Mouse (Mus musculus): ENCODE measurements around the gene Ttll13. TPM values are rescaled to one million over a fixed set of nuclear protein-coding genes. Genes with fewer than 3 reads are reported as not detected.
A peak's percentile ranks its signal among the peaks of the same experiment; 100 is the strongest.

Ttll13 gene
- polyA plus RNA-seq, 1 experiment from 2014 or later: 2.1 TPM

DNA sequence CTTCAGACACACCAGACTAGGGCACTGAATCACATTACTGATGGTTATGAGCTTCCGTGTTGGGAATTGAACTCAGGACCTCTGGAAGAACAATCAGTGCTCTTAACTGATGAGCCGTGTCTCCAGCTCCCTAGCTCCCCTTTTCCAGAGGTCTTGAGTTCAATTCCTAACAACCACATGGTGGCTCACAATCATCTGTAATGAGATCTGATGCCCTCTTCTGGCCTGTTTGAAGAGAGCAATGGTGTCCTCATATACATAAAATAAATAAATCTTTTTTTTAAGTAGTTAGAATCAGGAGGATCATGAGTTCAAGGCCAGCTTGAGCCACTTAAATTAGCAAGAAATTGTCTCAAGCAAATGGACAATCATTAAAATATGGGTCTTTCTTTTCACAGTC, 9.8 kb downstream of the Ttll13 start:
- Histone ChIP-seq H3K36me3 (ENCODE audit: insufficient read depth, low read length) (no peaks in the 10 kb centered on the region), H3K9me3 (ENCODE audit: low read length) (no peaks in the 10 kb centered on the region), H3K4me2 (replicated peaks; ENCODE audit: low read depth, low read length) (no peak overlapping the region), H3K27ac (ENCODE audit: low read length) (no peak overlapping the region), H3K4me3 (ENCODE audit: low read depth, low read length) (no peak overlapping the region), H3K27me3 (replicated peaks; ENCODE audit: insufficient read depth, low read length) (no peaks in the 10 kb centered on the region; the same call in 1 of the 2 replicates), H3K9ac (replicated peaks; ENCODE audit: low read depth) (no peak overlapping the region), H3K4me1 (ENCODE audit: insufficient read depth, low read depth, low read length) (no peaks in the 10 kb centered on the region)
- 76% methylated on average over 2 of the region's 2 CpGs for WGBS
- DNase-seq (ENCODE audit: low spot score) (no peak), ATAC-seq (no peak)
- TF ChIP-seq CTCF (IDR thresholded peaks at IDR 0.05): peak; percentile 36
- TF ChIP-seq EP300 (IDR thresholded peaks at IDR 0.05): no peak

- H3K36me3 ChIP-seq (ENCODE audit: insufficient read depth, low read length): no peaks in the 10 kb centered on the region
- no peak for ATAC-seq
- DNase-seq (ENCODE audit: low spot score): no peak
- H3K27me3 ChIP-seq (replicated peaks; ENCODE audit: insufficient read depth, low read length): no peaks in the 10 kb centered on the region; the same call in 1 of the 2 replicates
- H3K27ac ChIP-seq (ENCODE audit: low read length): no peak overlapping the region
- no peak overlapping the region for H3K4me3 ChIP-seq (ENCODE audit: low read depth, low read length)
- no peak overlapping the region for H3K4me2 ChIP-seq (replicated peaks; ENCODE audit: low read depth, low read length)
- 71% methylated on average over 2 of the region's 2 CpGs for WGBS
- H3K9me3 ChIP-seq (ENCODE audit: low read length): no peaks in the 10 kb centered on the region
- peaks cover 9% of the 10 kb centered on the region; the same call in 1 of the 2 replicates for H3K4me1 ChIP-seq (ENCODE audit: insufficient read depth, low read depth, low read length)
- H3K9ac ChIP-seq (replicated peaks; ENCODE audit: low read depth): no peak overlapping the region
- no peak for TF ChIP-seq CTCF (IDR thresholded peaks at IDR 0.05)
- TF ChIP-seq EP300 (IDR thresholded peaks at IDR 0.05): no peak
Observed at GRCm38 (mm10) chr7:80257706-80258105, 11.5 kb downstream of the Ttll13 start.

GRCm38 (mm10) chr7:80260625-80261371, 14.6 kb downstream of the Ttll13 start, which contains the start of gene Ngrn:
TSS of gene Ngrn (plus strand) at chr7:80261215.
- Histone ChIP-seq H3K4me3 (ENCODE audit: low read depth, low read length) (peak within 1 kb of the TSS; percentile 80), H3K27me3 (replicated peaks; ENCODE audit: insufficient read depth, low read length) (no peaks in the 10 kb centered on the region), H3K9ac (replicated peaks; ENCODE audit: low read depth) (peak within 1 kb of the TSS; percentile 76), H3K36me3 (ENCODE audit: insufficient read depth, low read length) (peaks cover 9% of the 10 kb centered on the region; the same call in 1 of the 2 replicates), H3K4me2 (replicated peaks; ENCODE audit: low read depth, low read length) (peak within 1 kb of the TSS; percentile 93), H3K4me1 (ENCODE audit: insufficient read depth, low read depth, low read length) (peaks cover 9% of the 10 kb centered on the region; the same call in 1 of the 2 replicates), H3K9me3 (ENCODE audit: low read length) (no peaks in the 10 kb centered on the region), H3K27ac (ENCODE audit: low read length) (peak within 1 kb of the TSS; percentile 87)
- ATAC-seq (peak; percentile 96), DNase-seq (ENCODE audit: low spot score) (peak; percentile 96)
- TF ChIP-seq EP300 (IDR thresholded peaks at IDR 0.05): peak; percentile 57; the same call in 1 of the 2 replicates
- peak; percentile 46 for TF ChIP-seq CTCF (IDR thresholded peaks at IDR 0.05)
- whole genome bisulfite sequencing: 24% methylated on average over 40 of the region's 40 CpGs

DNA sequence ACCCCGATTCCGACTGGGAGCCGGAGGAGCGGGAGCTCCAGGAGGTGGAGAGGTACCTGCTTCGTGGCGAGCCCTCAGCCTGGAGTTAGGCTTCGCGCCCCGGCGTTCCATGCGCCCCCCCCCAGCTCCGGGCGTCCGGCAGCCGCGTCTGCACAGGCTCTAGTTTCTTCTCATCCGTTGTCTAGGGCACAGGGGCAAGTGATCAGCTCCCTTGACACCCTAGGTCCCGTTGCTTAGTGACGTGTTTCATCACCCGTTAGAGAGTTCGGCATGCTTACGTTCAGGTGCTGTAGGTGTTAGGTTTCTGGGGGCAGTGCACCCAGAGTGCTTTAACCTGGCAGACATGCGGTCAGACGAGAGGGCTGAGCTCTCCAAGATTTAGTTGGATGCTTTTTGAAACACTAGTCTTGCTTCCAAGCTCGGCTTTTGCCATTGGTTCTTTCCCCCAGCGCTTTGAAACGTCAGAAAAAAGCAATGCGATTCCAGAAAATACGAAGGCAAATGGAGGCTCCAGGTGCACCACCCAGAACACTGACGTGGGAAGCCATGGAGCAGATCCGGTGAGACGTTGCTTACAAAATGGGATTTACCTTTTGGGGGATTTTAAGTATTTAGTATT, 15.3 kb downstream of the Ttll13 start:
- WGBS: 1% methylated on average over 31 of the region's 32 CpGs

GRCm38 (mm10) chr7:80264606-80265005, 18.4 kb downstream of the Ttll13 start:
- Histone ChIP-seq H3K9me3 (ENCODE audit: low read length) (no peaks in the 10 kb centered on the region), H3K27me3 (replicated peaks; ENCODE audit: insufficient read depth, low read length) (no peaks in the 10 kb centered on the region), H3K27ac (ENCODE audit: low read length) (no peak overlapping the region), H3K4me2 (replicated peaks; ENCODE audit: low read depth, low read length) (no peak overlapping the region), H3K4me3 (ENCODE audit: low read depth, low read length) (no peak overlapping the region), H3K4me1 (ENCODE audit: insufficient read depth, low read depth, low read length) (peaks cover 12% of the 10 kb centered on the region; the same call in 1 of the 2 replicates), H3K36me3 (ENCODE audit: insufficient read depth, low read length) (peaks cover 23% of the 10 kb centered on the region), H3K9ac (replicated peaks; ENCODE audit: low read depth) (no peak overlapping the region)
- no peak for DNase-seq (ENCODE audit: low spot score)
- 85% methylated on average over 12 of the region's 12 CpGs for WGBS
- ATAC-seq: no peak
- TF ChIP-seq CTCF (IDR thresholded peaks at IDR 0.05) (no peak), EP300 (IDR thresholded peaks at IDR 0.05) (no peak)

More for the DNA sequence above, 15.3 kb downstream of the Ttll13 start:
- peaks cover 9% of the 10 kb centered on the region; the same call in 1 of the 2 replicates for H3K4me1 ChIP-seq (ENCODE audit: insufficient read depth, low read depth, low read length)
- H3K27me3 ChIP-seq (replicated peaks; ENCODE audit: insufficient read depth, low read length): no peaks in the 10 kb centered on the region
- H3K4me3 ChIP-seq (ENCODE audit: low read depth, low read length): peak overlapping the region; percentile 80
- ATAC-seq: peak; percentile 67
- peak overlapping the region; percentile 93 for H3K4me2 ChIP-seq (replicated peaks; ENCODE audit: low read depth, low read length)
- DNase-seq (ENCODE audit: low spot score): peak; percentile 54
- H3K9ac ChIP-seq (replicated peaks; ENCODE audit: low read depth): peak overlapping the region; percentile 76
- no peaks in the 10 kb centered on the region for H3K9me3 ChIP-seq (ENCODE audit: low read length)
- TF ChIP-seq CTCF (IDR thresholded peaks at IDR 0.05) (no peak; the same call in 1 of the 2 replicates), EP300 (IDR thresholded peaks at IDR 0.05) (no peak)
- H3K36me3 ChIP-seq (ENCODE audit: insufficient read depth, low read length): peaks cover 16% of the 10 kb centered on the region; the same call in 1 of the 2 replicates
- peak overlapping the region; percentile 87 for H3K27ac ChIP-seq (ENCODE audit: low read length)

DNA sequence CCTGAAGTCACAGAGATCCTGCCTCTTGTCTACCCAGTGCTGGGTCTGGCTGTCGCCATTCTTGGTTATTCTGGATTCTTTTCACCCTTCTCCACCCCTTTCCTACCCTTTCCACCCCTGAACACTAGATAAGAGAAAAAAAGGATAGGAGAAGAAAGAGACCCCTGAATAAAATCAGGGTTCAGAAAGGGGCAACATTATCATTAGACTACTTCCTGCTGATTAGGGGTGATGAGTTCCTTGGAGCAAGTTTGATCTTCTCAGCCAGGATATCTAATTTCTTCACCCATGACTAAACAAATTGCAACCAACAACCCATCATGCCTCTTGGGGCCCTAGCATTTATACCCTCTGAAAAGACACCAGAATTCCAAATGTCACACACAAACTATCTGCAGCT, 21.6 kb downstream of the Ttll13 start:
- TF ChIP-seq EP300 (IDR thresholded peaks at IDR 0.05): no peak
- WGBS: 64% methylated on average over 1 of the region's 1 CpGs

More for the DNA sequence above, 21.6 kb downstream of the Ttll13 start:
- no peak for ATAC-seq
- peaks cover 23% of the 10 kb centered on the region for H3K36me3 ChIP-seq (ENCODE audit: insufficient read depth, low read length)
- no peaks in the 10 kb centered on the region for H3K27me3 ChIP-seq (replicated peaks; ENCODE audit: insufficient read depth, low read length)
- no peak overlapping the region for H3K4me2 ChIP-seq (replicated peaks; ENCODE audit: low read depth, low read length)
- no peak for DNase-seq (ENCODE audit: low spot score)
- H3K9ac ChIP-seq (replicated peaks; ENCODE audit: low read depth): no peak overlapping the region
- no peaks in the 10 kb centered on the region for H3K9me3 ChIP-seq (ENCODE audit: low read length)
- H3K4me1 ChIP-seq (ENCODE audit: insufficient read depth, low read depth, low read length): peaks cover 6% of the 10 kb centered on the region; the same call in 1 of the 2 replicates
- H3K4me3 ChIP-seq (ENCODE audit: low read depth, low read length): no peak overlapping the region
- no peak overlapping the region for H3K27ac ChIP-seq (ENCODE audit: low read length)

Measured in lung, postnatal 0 days (tissue).